Mouse (Mus musculus) neural tube, embryonic 11.5 days (tissue): ENCODE results near the gene Rpp25l. TPM values are rescaled to one million over a fixed set of nuclear protein-coding genes. Genes with fewer than 3 reads are reported as not detected.

Experiments
- polyA plus RNA-seq: library from polyadenylated mRNA; unstranded; fragments of >200 nt; fragmentation: Nextera tagmentation; extraction: Ambion mirVana; gene quantifications from 2 replicates; pipeline ENCODE4 v1.2.1, GENCODE M21; 2014

Gene Rpp25l
- polyA plus RNA-seq, 1 experiment from 2014 or later: 81.2 TPM

Other genes starting within 250 kb of the Rpp25l start
- gene Kif24, start 248.6 kb downstream of the Rpp25l start, polyA plus RNA-seq: 8.5 and 9.2 TPM in 2 replicates
- gene Nudt2, start 248.4 kb downstream of the Rpp25l start, polyA plus RNA-seq: 57.2 and 62.9 TPM in 2 replicates
- gene AI464131, start 210.5 kb downstream of the Rpp25l start, polyA plus RNA-seq: 7.1 and 9.6 TPM in 2 replicates
- 2.5 and 3.4 TPM in 2 replicates for gene 1110017D15Rik, start 196.2 kb downstream of the Rpp25l start, polyA plus RNA-seq
- gene Fam219a, start 144.0 kb downstream of the Rpp25l start, polyA plus RNA-seq: 10.2 and 11.6 TPM in 2 replicates
- gene Dnaic1, start 143.8 kb downstream of the Rpp25l start, polyA plus RNA-seq: 0.62 and 2.8 TPM in 2 replicates
- gene Enho, start 73.2 kb downstream of the Rpp25l start, polyA plus RNA-seq: 36.9 and 43.3 TPM in 2 replicates
- gene Cntfr, start 16.4 kb downstream of the Rpp25l start, polyA plus RNA-seq: 43.8 and 44.2 TPM in 2 replicates
- 65.9 and 82.1 TPM in 2 replicates for gene Il11ra1, start 13.5 kb downstream of the Rpp25l start, polyA plus RNA-seq
- 171 and 180 TPM in 2 replicates for gene Dctn3, start 9.6 kb upstream of the Rpp25l start, polyA plus RNA-seq
- 1.2 and 2.0 TPM in 2 replicates for gene Arid3c, start 17.6 kb upstream of the Rpp25l start, polyA plus RNA-seq
- 22.7 and 25.3 TPM in 2 replicates for gene Galt, start 41.7 kb upstream of the Rpp25l start, polyA plus RNA-seq
- gene Sigmar1, start 42.6 kb upstream of the Rpp25l start, polyA plus RNA-seq: 77.8 and 83.7 TPM in 2 replicates
- gene Ccl27a, start 60.7 kb upstream of the Rpp25l start, polyA plus RNA-seq: 64.8 and 69.6 TPM in 2 replicates
- gene Gm21541, start 190.1 kb upstream of the Rpp25l start, polyA plus RNA-seq: not detected in 2 replicates
- 1.6 and 2.1 TPM in 2 replicates for gene Gm20878, start 228.0 kb upstream of the Rpp25l start, polyA plus RNA-seq